Comparison of ENCODE assay signal across 8 mouse cellular contexts in genomic region chr3:52180785-52181184, GRCm38 (mm10).
DNase-seq lines count a peak whose midpoint lies in the region; ATAC-seq and TF ChIP-seq lines count a peak whose summit lies in the region.

No protein-coding gene starts in this region.

- DNase-seq in MEL (ENCODE audit: low read depth, low spot score): peak; percentile 60
- peak; percentile 80 for DNase-seq in forebrain, embryonic 11.5 days (ENCODE audit: low spot score)
- DNase-seq in kidney, postnatal 14 days: peak; percentile 87
- DNase-seq in right cerebral cortex, postnatal 10 days (ENCODE audit: low spot score in 2 of 2): peak; percentile 75 to 76

- TF ChIP-seq EP300 in MEL (IDR thresholded peaks at IDR 0.05; ENCODE audit: low read depth in 1 of 2, low read length in 2 of 2): no peak

- TF ChIP-seq RAD21 in MEL (IDR thresholded peaks at IDR 0.05; ENCODE audit: low read depth, low read length): no peak

- 50% methylated on average over 10 of the region's 10 CpGs for WGBS in forebrain, embryonic 11.5 days
- 21% methylated on average over 10 of the region's 10 CpGs for WGBS in heart, embryonic 16.5 days
- WGBS in macrophage (ENCODE audit: missing documents): 47% methylated on average over 10 of the region's 10 CpGs

- H3K27ac ChIP-seq in MEL (ENCODE audit: control insufficient read depth, low read depth, low read length) (no peak overlapping the region), macrophage (peak overlapping the region; percentile 60)
- H3K27ac ChIP-seq in brown adipose tissue, adult 24 weeks (replicated peaks; ENCODE audit: low read depth, low read length): peak overlapping the region; percentile 21; the same call in 1 of the 2 replicates
- H3K27ac ChIP-seq in forebrain, embryonic 11.5 days (ENCODE audit: low read depth, low read length): peak overlapping the region; percentile 86
- H3K27ac ChIP-seq in heart, embryonic 16.5 days (ENCODE audit: low read length): peak overlapping the region; percentile 94

- H3K79me2 ChIP-seq in MEL (ENCODE audit: control insufficient read depth, insufficient read depth, low read length, poor library complexity) (no peaks in the 10 kb centered on the region), macrophage (ENCODE audit: inconsistent target) (no peaks in the 10 kb centered on the region)

- H3K9ac ChIP-seq in MEL (ENCODE audit: control insufficient read depth, low read depth, low read length, poor library complexity, severe bottlenecking): no peak overlapping the region
- H3K9ac ChIP-seq in forebrain, embryonic 11.5 days (ENCODE audit: low read length): peak overlapping the region; percentile 49; the same call in 1 of the 2 replicates
- peak overlapping the region; percentile 68 for H3K9ac ChIP-seq in heart, embryonic 16.5 days (ENCODE audit: low read length)

- TF ChIP-seq POLR2A in MEL (IDR thresholded peaks at IDR 0.05; ENCODE audit: control insufficient read depth in 1 of 2, insufficient read depth in 1 of 2, low read depth in 1 of 2, low read length in 2 of 2, poor library complexity in 1 of 2): no peak

- H3K9me3 ChIP-seq in MEL (replicated peaks; ENCODE audit: insufficient read depth, low read length): no peaks in the 10 kb centered on the region
- H3K9me3 ChIP-seq in forebrain, embryonic 11.5 days (ENCODE audit: control insufficient read depth, low read length): no peaks in the 10 kb centered on the region
- H3K9me3 ChIP-seq in heart, embryonic 16.5 days (replicated peaks; ENCODE audit: control insufficient read depth, low read length): no peaks in the 10 kb centered on the region

- peaks cover 0 to 6% of the 10 kb centered on the region in 2 experiments; a peak in 2 of 4 replicates for H3K36me3 ChIP-seq in MEL (ENCODE audit: control insufficient read depth in 1 of 2, insufficient read depth in 2 of 2, low read length in 2 of 2)
- H3K36me3 ChIP-seq in forebrain, embryonic 11.5 days (ENCODE audit: control insufficient read depth, insufficient read depth, low read length): no peaks in the 10 kb centered on the region
- no peaks in the 10 kb centered on the region for H3K36me3 ChIP-seq in heart, embryonic 16.5 days (ENCODE audit: control insufficient read depth, insufficient read depth)
- no peaks in the 10 kb centered on the region for H3K36me3 ChIP-seq in macrophage (ENCODE audit: inconsistent target)

- H3K4me3 ChIP-seq in MEL (ENCODE audit: control insufficient read depth in 1 of 2, insufficient read depth in 1 of 2, low read depth in 2 of 2, low read length in 2 of 2): no peak overlapping the region
- H3K4me3 ChIP-seq in brown adipose tissue, adult 24 weeks (ENCODE audit: insufficient read depth, low read depth, low read length): no peak overlapping the region
- no peak overlapping the region for H3K4me3 ChIP-seq in forebrain, embryonic 11.5 days (ENCODE audit: low read depth, low read length)
- no peak overlapping the region for H3K4me3 ChIP-seq in heart, embryonic 16.5 days (ENCODE audit: low read length)
- H3K4me3 ChIP-seq in macrophage (ENCODE audit: inconsistent target): no peak overlapping the region

- peak; percentile 74 for ATAC-seq in forebrain, embryonic 11.5 days (replicated peaks; ENCODE audit: low FRiP score)
- peak; percentile 93 for ATAC-seq in heart, embryonic 16.5 days (replicated peaks; ENCODE audit: extremely low read depth, insufficient read depth, low FRiP score)
- ATAC-seq in erythroid progenitor cell, adult 5-6 weeks (replicated peaks; ENCODE audit: low FRiP score, poor library complexity, severe bottlenecking): no peak

- no peak for TF ChIP-seq CTCF in MEL (IDR thresholded peaks at IDR 0.05 in 2 of 3, conservative IDR thresholded peaks at IDR 0.05 in 1 of 3; ENCODE audit: control insufficient read depth in 1 of 3, insufficient read depth in 1 of 3, low read depth in 2 of 3, low read length in 3 of 3, poor library complexity in 1 of 3, severe bottlenecking in 1 of 3)

- H3K4me1 ChIP-seq in MEL (ENCODE audit: control insufficient read depth in 1 of 2, insufficient read depth in 2 of 2, low read length in 2 of 2): peaks cover 0 to 7% of the 10 kb centered on the region in 2 experiments; a peak in 3 of 4 replicates
- peaks cover 11% of the 10 kb centered on the region for H3K4me1 ChIP-seq in brown adipose tissue, adult 24 weeks (ENCODE audit: control insufficient read depth, insufficient read depth, insufficient read length, low read length)
- H3K4me1 ChIP-seq in forebrain, embryonic 11.5 days (replicated peaks; ENCODE audit: control insufficient read depth, insufficient read depth, low read length): peaks cover 7% of the 10 kb centered on the region
- peaks cover 39% of the 10 kb centered on the region for H3K4me1 ChIP-seq in heart, embryonic 16.5 days (ENCODE audit: control insufficient read depth, insufficient read depth, low read length)

- H3K4me2 ChIP-seq in forebrain, embryonic 11.5 days (ENCODE audit: low read depth, low read length, severe bottlenecking): no peak overlapping the region
- H3K4me2 ChIP-seq in heart, embryonic 16.5 days (ENCODE audit: low read depth, low read length): peak overlapping the region; percentile 40

- no peaks in the 10 kb centered on the region; a peak in 1 of 4 replicates for H3K27me3 ChIP-seq in MEL (ENCODE audit: control insufficient read depth in 1 of 2, insufficient read depth in 2 of 2, low read length in 2 of 2)
- H3K27me3 ChIP-seq in forebrain, embryonic 11.5 days (ENCODE audit: control insufficient read depth, insufficient read depth, low read length): no peaks in the 10 kb centered on the region
- H3K27me3 ChIP-seq in heart, embryonic 16.5 days (ENCODE audit: control insufficient read depth, insufficient read depth, low read length): no peaks in the 10 kb centered on the region

TF ChIP-seq in MEL, 35 proteins besides CTCF, POLR2A, EP300 and RAD21:
- TF ChIP-seq SMC3 (IDR thresholded peaks at IDR 0.05; ENCODE audit: low read depth, low read length) (no peak), GABPA (IDR thresholded peaks at IDR 0.05; ENCODE audit: low read depth, low read length) (no peak), USF1 (IDR thresholded peaks at IDR 0.05; ENCODE audit: low read depth, low read length) (no peak), CHD2 (IDR thresholded peaks at IDR 0.05; ENCODE audit: low read length) (no peak), TAL1 (IDR thresholded peaks at IDR 0.05; ENCODE audit: low read length) (no peak), MAFK (IDR thresholded peaks at IDR 0.05; ENCODE audit: borderline replicate concordance, low read depth, low read length) (no peak), SIN3A (IDR thresholded peaks at IDR 0.05; ENCODE audit: low read length) (no peak), MXI1 (IDR thresholded peaks at IDR 0.05; ENCODE audit: low read depth, low read length) (no peak), NRF1 (IDR thresholded peaks at IDR 0.05; ENCODE audit: insufficient read depth, low read depth, low read length, poor library complexity, severe bottlenecking) (no peak), MAX (IDR thresholded peaks at IDR 0.05; ENCODE audit: low read length) (no peak), POLR2AphosphoS5 (IDR thresholded peaks at IDR 0.05; ENCODE audit: borderline replicate concordance, low read depth, low read length) (no peak), HCFC1 (IDR thresholded peaks at IDR 0.05; ENCODE audit: low read depth, low read length) (no peak)
TF ChIP-seq in MEL: peak in this region for 0.
